Mouse (Mus musculus) induced T-regulatory cell, adult 2 months (primary cell): ENCODE measurements at regions not wholly inside any gene's neighbourhood (a gene's known extent, or its start where the extent isn't known, plus 50 kb on each side); places are given as distances from the start of the nearest gene placed in this dataset.
"Not testable (repeated sequence)": the region's sequence is repeated elsewhere in the genome, so short reads cannot be mapped to it uniquely, and the experiment has no call there.

Source experiments
- DNase-seq: peaks from one replicate; pipeline ENCODE4 v3.0.0-alpha.2; 2012; ENCODE audit warnings: low read depth

GRCm38 (mm10) chr1:168680674-168681073 is 248.6 kb upstream of the Pbx1 start:
- DNase-seq, result no peak

GRCm38 (mm10) chr1:168676418-168677413 is 244.6 kb upstream of the Pbx1 start:
- DNase-seq, result no peak

GRCm38 (mm10) chr1:168675741-168676140 is 243.7 kb upstream of the Pbx1 start:
- DNase-seq, result no peak

GRCm38 (mm10) chr1:168662755-168663284 is 230.8 kb upstream of the Pbx1 start:
- no peak for DNase-seq

GRCm38 (mm10) chr1:168660956-168661355 is 228.9 kb upstream of the Pbx1 start:
- DNase-seq, result no peak

GRCm38 (mm10) chr1:168659578-168659977 is 227.5 kb upstream of the Pbx1 start:
- DNase-seq, result no peak

GRCm38 (mm10) chr1:168632837-168633236 is 200.8 kb upstream of the Pbx1 start:
- no peak for DNase-seq

GRCm38 (mm10) chr1:168631979-168632378 is 199.9 kb upstream of the Pbx1 start:
- no peak for DNase-seq

- DNase-seq, result not testable (repeated sequence)
Measured at GRCm38 (mm10) chr1:168601967-168602366, 169.9 kb upstream of the Pbx1 start.

- no peak for DNase-seq
Measured at GRCm38 (mm10) chr1:168600461-168601160, 168.5 kb upstream of the Pbx1 start.

- DNase-seq, result no peak
Measured at GRCm38 (mm10) chr1:168598191-168598667, 166.2 kb upstream of the Pbx1 start.

- no peak for DNase-seq
Measured at GRCm38 (mm10) chr1:168597495-168597894, 165.4 kb upstream of the Pbx1 start.

GRCm38 (mm10) chr1:168584137-168584536 is 152.1 kb upstream of the Pbx1 start:
- no peak for DNase-seq

GRCm38 (mm10) chr1:168582434-168582833 is 150.4 kb upstream of the Pbx1 start:
- DNase-seq, result no peak

- DNase-seq, result no peak
Measured at GRCm38 (mm10) chr1:168569930-168570515, 138.0 kb upstream of the Pbx1 start.

- DNase-seq, result no peak
Measured at GRCm38 (mm10) chr1:168552394-168552793, 120.3 kb upstream of the Pbx1 start.

GRCm38 (mm10) chr1:168549807-168550435 is 117.9 kb upstream of the Pbx1 start:
- DNase-seq, result no peak

- DNase-seq, result no peak
Measured at GRCm38 (mm10) chr1:168546156-168546555, 114.1 kb upstream of the Pbx1 start.

- no peak for DNase-seq
Measured at GRCm38 (mm10) chr1:168545072-168545780, 113.2 kb upstream of the Pbx1 start.

GRCm38 (mm10) chr1:168541231-168541630 is 109.2 kb upstream of the Pbx1 start:
- no peak for DNase-seq

- no peak for DNase-seq
Measured at GRCm38 (mm10) chr1:168518087-168518486, 86.0 kb upstream of the Pbx1 start.
